Mouse (Mus musculus) forebrain, postnatal 0 days (tissue): Measurements from ENCODE around the gene Ccdc36. TPM values are rescaled to one million over a fixed set of nuclear protein-coding genes. Genes with fewer than 3 reads are reported as not detected.

ENCODE experiments used
- ATAC-seq: fragments of 200-750 bp; cut with Nextera tagmentation; 2 replicates; pipeline ENCODE4 v1.8.0; 2017; ENCODE audit warnings: mild to moderate bottlenecking, moderate library complexity
- DNase-seq: peaks from one replicate; pipeline ENCODE4 v3.0.0-alpha.2; 2015
- H3K27ac ChIP-seq: fragments of 300-500 bp; sonication (generic); 2 replicates; pipeline ENCODE4 v1.5.1; 2014; ENCODE audit warnings: low read depth, mild to moderate bottlenecking, antibody characterized with exemption, low read length, moderate library complexity, mixed read lengths
- H3K27me3 ChIP-seq: fragments of 300-500 bp; sonication (generic); 2 replicates; pipeline ENCODE4 v1.6.1; 2014; ENCODE audit warnings: mild to moderate bottlenecking, low read length, mixed read lengths; ENCODE audit not compliant: insufficient read depth
- H3K36me3 ChIP-seq: fragments of 300-500 bp; sonication (generic); 2 replicates; pipeline ENCODE4 v1.6.1; 2014; ENCODE audit warnings: mild to moderate bottlenecking, moderate library complexity; ENCODE audit not compliant: insufficient read depth
- H3K4me1 ChIP-seq: fragments of 300-500 bp; sonication (generic); 2 replicates; pipeline ENCODE4 v1.6.1; 2014; ENCODE audit warnings: antibody characterized with exemption; ENCODE audit not compliant: insufficient read depth
- H3K4me2 ChIP-seq: fragments of 300-500 bp; sonication (generic); 2 replicates; pipeline ENCODE4 v1.6.1; 2014; ENCODE audit warnings: low read depth, mild to moderate bottlenecking, moderate library complexity
- H3K4me3 ChIP-seq: fragments of 300-500 bp; sonication (generic); 2 replicates; pipeline ENCODE4 v1.5.1; 2014; ENCODE audit warnings: low read depth, low read length, mixed read lengths
- H3K9ac ChIP-seq: fragments of 300-500 bp; sonication (generic); 2 replicates; pipeline ENCODE4 v1.6.1; 2014; ENCODE audit warnings: mild to moderate bottlenecking
- H3K9me3 ChIP-seq: fragments of 300-500 bp; sonication (generic); 2 replicates; pipeline ENCODE4 v1.6.1; 2016; ENCODE audit warnings: low read length
- CTCF ChIP-seq: sonication (generic); IDR thresholded peaks from 2 replicates; pipeline ENCODE4 v1.5.1; 2016; ENCODE audit warnings: antibody characterized with exemption, control low read depth, low read depth
- WGBS: fragments of 180-500 bp; shearing (Covaris S2); extraction: QIAGEN DNeasy Blood & Tissue Kit; methylation state at CpG from one replicate; pipeline ENCODE4 v1.1.7; 2014; 5-methylcytosine and 5-hydroxymethylcytosine counted together
- polyA plus RNA-seq: library from polyadenylated mRNA; unstranded; fragments of >200 nt; fragmentation: Nextera tagmentation; extraction: Ambion mirVana; gene quantifications from 2 replicates; pipeline ENCODE4 v1.2.1, GENCODE M21; 2015
- total RNA-seq: library from RNA; depleted of rRNA; stranded (reverse); fragments of >200 nt; gene quantifications from 2 replicates; pipeline ENCODE4 v1.2.3, GENCODE M21; 2014; rRNA removed

Ccdc36 gene
- 1.8 and 1.9 TPM in 2 replicates for total RNA-seq
- polyA plus RNA-seq, result 1.2 and 1.8 TPM in 2 replicates

DNA sequence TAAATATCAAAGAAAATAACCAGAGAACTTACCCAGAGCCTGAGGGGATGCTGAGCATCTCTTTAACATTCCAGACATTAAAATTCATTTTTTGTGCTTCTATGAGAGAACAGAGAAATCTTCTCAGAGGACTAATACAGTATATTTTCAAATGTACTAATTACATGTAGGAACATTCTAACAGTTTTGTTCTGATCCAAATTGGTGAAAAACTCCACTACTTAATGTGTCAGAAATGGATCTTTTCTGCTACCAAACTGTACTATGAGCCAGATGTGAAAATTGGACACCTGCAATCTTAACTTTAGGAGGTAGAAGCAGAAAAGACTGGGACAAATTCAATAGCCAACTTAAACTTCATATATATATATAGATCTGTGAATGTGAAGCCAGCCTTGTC is at the start of gene Ccdc36:
Ccdc36 (minus strand) TSS at position 101 of the 400 bp plus-strand sequence.
- H3K36me3 ChIP-seq, result no peaks in the 10 kb centered on the region

GRCm38 (mm10) chr9:108474528-108474927 is 46.2 kb upstream of the Ccdc36 start:
- H3K4me1 ChIP-seq, result peaks cover 5% of the 10 kb centered on the region; the same call in 1 of the 2 replicates
- no peak for TF ChIP-seq CTCF
- DNase-seq (no peak), ATAC-seq (no peak)
- H3K27me3 ChIP-seq, result no peaks in the 10 kb centered on the region
- H3K9me3 ChIP-seq, result no peaks in the 10 kb centered on the region
- 62% methylated on average over 1 of the region's 1 CpGs for WGBS
- no peak overlapping the region for H3K4me3 ChIP-seq
- H3K27ac ChIP-seq, result no peak overlapping the region
- no peak overlapping the region for H3K4me2 ChIP-seq
- H3K36me3 ChIP-seq, result no peaks in the 10 kb centered on the region
- H3K9ac ChIP-seq, result no peak overlapping the region

More for the DNA sequence above, at the start of gene Ccdc36:
- DNase-seq (no peak), ATAC-seq (no peak)
- Histone ChIP-seq H3K27me3 (no peaks in the 10 kb centered on the region), H3K9me3 (no peaks in the 10 kb centered on the region), H3K9ac (no peak within 1 kb of the TSS), H3K27ac (no peak within 1 kb of the TSS), H3K4me2 (no peak within 1 kb of the TSS), H3K4me3 (no peak within 1 kb of the TSS), H3K4me1 (no peaks in the 10 kb centered on the region)
- no peak for TF ChIP-seq CTCF

GRCm38 (mm10) chr9:108469845-108470244 is 41.6 kb upstream of the Ccdc36 start:
- no peaks in the 10 kb centered on the region for H3K9me3 ChIP-seq
- H3K27me3 ChIP-seq, result no peaks in the 10 kb centered on the region
- no peak overlapping the region for H3K4me2 ChIP-seq
- DNase-seq, result no peak
- no peak for ATAC-seq
- TF ChIP-seq CTCF, result no peak
- 79% methylated on average over 4 of the region's 4 CpGs for WGBS
- no peak overlapping the region for H3K4me3 ChIP-seq
- no peak overlapping the region for H3K9ac ChIP-seq
- peaks cover 16% of the 10 kb centered on the region for H3K36me3 ChIP-seq
- no peaks in the 10 kb centered on the region for H3K4me1 ChIP-seq
- no peak overlapping the region for H3K27ac ChIP-seq

GRCm38 (mm10) chr9:108469430-108469829 is 41.1 kb upstream of the Ccdc36 start:
- H3K27me3 ChIP-seq, result no peaks in the 10 kb centered on the region
- H3K4me1 ChIP-seq, result no peaks in the 10 kb centered on the region
- no peak for TF ChIP-seq CTCF
- H3K4me3 ChIP-seq, result no peak overlapping the region
- DNase-seq (no peak), ATAC-seq (no peak)
- no peak overlapping the region for H3K4me2 ChIP-seq
- 84% methylated on average over 5 of the region's 5 CpGs for WGBS
- peaks cover 20% of the 10 kb centered on the region for H3K36me3 ChIP-seq
- H3K27ac ChIP-seq, result no peak overlapping the region
- no peaks in the 10 kb centered on the region for H3K9me3 ChIP-seq
- H3K9ac ChIP-seq, result no peak overlapping the region

DNA sequence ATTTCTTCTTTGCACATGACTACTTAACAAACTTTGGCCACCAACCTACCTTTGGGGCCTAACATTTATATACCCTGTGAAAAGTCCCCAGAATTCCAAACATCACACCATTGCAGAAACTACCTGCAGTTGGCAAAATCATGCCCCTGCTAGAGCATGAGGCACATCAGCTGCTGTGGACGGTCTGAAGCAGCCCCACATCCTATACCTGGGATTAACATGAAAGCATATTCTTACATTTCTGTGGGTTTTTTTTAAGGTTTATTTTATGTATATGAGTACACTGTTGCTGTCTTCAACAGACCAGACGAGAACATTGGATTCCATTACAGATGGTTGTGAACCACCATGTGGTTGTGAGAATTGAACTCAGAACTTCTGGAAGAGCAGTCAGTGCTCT is 37.9 kb upstream of the Ccdc36 start:
- 95% methylated on average over 2 of the region's 2 CpGs for WGBS
- no peak for TF ChIP-seq CTCF
- no peak for ATAC-seq

GRCm38 (mm10) chr9:108463713-108464112 is 35.4 kb upstream of the Ccdc36 start:
- WGBS, result 96% methylated on average over 9 of the region's 9 CpGs
- no peak overlapping the region for H3K4me2 ChIP-seq
- ATAC-seq, result no peak
- no peak for TF ChIP-seq CTCF
- H3K36me3 ChIP-seq, result peaks cover 37% of the 10 kb centered on the region
- no peak overlapping the region for H3K4me3 ChIP-seq
- DNase-seq, result no peak
- no peak overlapping the region for H3K9ac ChIP-seq
- H3K9me3 ChIP-seq, result no peaks in the 10 kb centered on the region
- 0 out of 2 replicates have a peak, but pooled peaks cover 8% of the 10 kb centered on the region for H3K4me1 ChIP-seq
- H3K27me3 ChIP-seq, result no peaks in the 10 kb centered on the region
- H3K27ac ChIP-seq, result no peak overlapping the region

More for the DNA sequence above, 37.9 kb upstream of the Ccdc36 start:
- no peak overlapping the region for H3K4me3 ChIP-seq
- no peak for DNase-seq
- H3K27me3 ChIP-seq, result no peaks in the 10 kb centered on the region
- H3K9ac ChIP-seq, result no peak overlapping the region
- H3K4me2 ChIP-seq, result no peak overlapping the region
- no peak overlapping the region for H3K27ac ChIP-seq
- H3K9me3 ChIP-seq, result no peaks in the 10 kb centered on the region
- 0 out of 2 replicates have a peak, but pooled peaks cover 4% of the 10 kb centered on the region for H3K4me1 ChIP-seq
- H3K36me3 ChIP-seq, result peaks cover 37% of the 10 kb centered on the region

GRCm38 (mm10) chr9:108462192-108462591 is 33.9 kb upstream of the Ccdc36 start:
- H3K9ac ChIP-seq, result no peak overlapping the region
- 92% methylated on average over 10 of the region's 10 CpGs for WGBS
- no peak overlapping the region for H3K4me2 ChIP-seq
- ATAC-seq (no peak), DNase-seq (no peak)
- no peak overlapping the region for H3K27ac ChIP-seq
- H3K4me3 ChIP-seq, result no peak overlapping the region
- no peak for TF ChIP-seq CTCF
- H3K36me3 ChIP-seq, result peaks cover 34% of the 10 kb centered on the region
- 0 out of 2 replicates have a peak, but pooled peaks cover 8% of the 10 kb centered on the region for H3K4me1 ChIP-seq
- no peaks in the 10 kb centered on the region for H3K9me3 ChIP-seq
- H3K27me3 ChIP-seq, result no peaks in the 10 kb centered on the region

DNA sequence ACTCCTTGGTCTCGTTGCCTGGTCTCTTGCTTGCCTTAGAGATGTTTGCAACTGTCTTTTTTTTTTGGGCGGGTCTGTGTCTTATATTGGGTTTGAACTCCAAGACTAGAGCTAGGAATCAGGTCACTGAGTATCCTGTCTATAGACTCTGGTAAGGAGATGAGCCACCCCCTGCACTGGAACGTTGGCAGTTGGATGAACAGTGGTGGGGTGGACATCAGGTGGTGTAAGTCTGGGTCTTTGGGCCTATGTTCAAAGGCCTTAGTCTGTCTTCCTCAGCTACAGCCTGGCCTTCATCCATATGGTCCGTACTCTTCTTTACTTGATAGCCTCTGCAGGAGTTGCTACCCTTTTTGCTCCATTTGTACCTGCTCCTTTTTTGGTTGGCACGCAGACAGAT is 33.4 kb upstream of the Ccdc36 start:
- WGBS, result 93% methylated on average over 5 of the region's 5 CpGs
- no peak for DNase-seq
- H3K9me3 ChIP-seq, result no peaks in the 10 kb centered on the region
- no peak overlapping the region; the same call in 1 of the 2 replicates for H3K9ac ChIP-seq
- 0 out of 2 replicates have a peak, but pooled peaks cover 8% of the 10 kb centered on the region for H3K4me1 ChIP-seq
- no peak for ATAC-seq
- H3K36me3 ChIP-seq, result peaks cover 34% of the 10 kb centered on the region
- H3K4me2 ChIP-seq, result peak overlapping the region; percentile 88
- no peaks in the 10 kb centered on the region for H3K27me3 ChIP-seq
- H3K27ac ChIP-seq, result no peak overlapping the region
- TF ChIP-seq CTCF, result no peak
- no peak overlapping the region for H3K4me3 ChIP-seq
